Mouse (Mus musculus) ES-Bruce4 (cell line): Measurements from ENCODE around the gene Gpr55.

Source experiments
- CTCF ChIP-seq: IDR thresholded peaks from one replicate; pipeline ENCODE4 v1.8.1; 2011; ENCODE audit warnings: low read depth, low read length
- EP300 ChIP-seq: IDR thresholded peaks from 2 replicates; pipeline ENCODE4 v1.6.1; 2011; ENCODE audit warnings: low read depth, low read length; ENCODE audit not compliant: insufficient read depth
- POLR2A ChIP-seq: IDR thresholded peaks from one replicate; pipeline ENCODE4 v1.8.1; 2011; ENCODE audit warnings: low read length; ENCODE audit not compliant: insufficient read depth

DNA sequence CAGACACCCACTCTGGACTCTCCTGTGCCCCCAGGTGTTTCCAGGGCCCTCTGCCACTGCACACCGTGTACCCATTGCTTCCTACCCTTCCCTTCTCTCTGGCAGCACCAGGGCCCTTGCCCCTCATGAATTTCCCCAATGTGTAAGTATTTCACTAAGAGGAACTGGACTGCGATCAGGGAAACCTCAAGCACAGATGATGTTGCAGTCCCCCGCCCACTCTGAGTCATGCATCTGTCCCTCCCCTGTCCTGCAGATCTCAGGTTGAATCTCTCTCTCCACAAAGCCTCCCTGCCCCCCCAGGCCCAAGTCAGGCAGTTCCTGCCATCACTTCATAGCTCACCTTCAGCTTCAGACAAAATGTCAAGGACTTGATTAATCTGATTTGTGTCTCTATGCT is 16.9 kb upstream of the Gpr55 start:
- no peak for TF ChIP-seq CTCF
- no peak for TF ChIP-seq EP300
- TF ChIP-seq POLR2A = no peak
